Mouse (Mus musculus) layer of hippocampus, adult 11-12 months (tissue): ENCODE measurements around the gene Erv3.

ENCODE experiments used
- DNase-seq: peaks from one replicate; pipeline ENCODE4 v3.0.0; 2022; ENCODE audit warnings: low spot score

Erv3 gene

GRCm38 (mm10) chr2:131859721-131860120 is at the start of gene Erv3:
Gene Erv3 (minus strand): TSS chr2:131859747.
- DNase-seq, result no peak

GRCm38 (mm10) chr2:131908906-131909305 is 49.4 kb upstream of the Erv3 start:
- DNase-seq, result no peak

- no peak for DNase-seq
These were observed 48.9 kb upstream of the Erv3 start for GRCm38 (mm10) chr2:131908351-131908861.

GRCm38 (mm10) chr2:131907311-131907710 is 47.8 kb upstream of the Erv3 start:
- DNase-seq, result no peak

GRCm38 (mm10) chr2:131906846-131907245 is 47.3 kb upstream of the Erv3 start:
- DNase-seq, result no peak

GRCm38 (mm10) chr2:131906266-131906665 is 46.7 kb upstream of the Erv3 start:
- no peak for DNase-seq

GRCm38 (mm10) chr2:131905776-131906175 is 46.2 kb upstream of the Erv3 start:
- DNase-seq, result no peak

GRCm38 (mm10) chr2:131905025-131905424 is 45.5 kb upstream of the Erv3 start:
- DNase-seq, result no peak

GRCm38 (mm10) chr2:131902867-131903266 is 43.3 kb upstream of the Erv3 start:
- no peak for DNase-seq

GRCm38 (mm10) chr2:131902423-131902822 is 42.9 kb upstream of the Erv3 start:
- no peak for DNase-seq

- DNase-seq, result no peak
These were observed 38.0 kb upstream of the Erv3 start for GRCm38 (mm10) chr2:131897336-131898109.

- DNase-seq, result no peak
These were observed 36.5 kb upstream of the Erv3 start for GRCm38 (mm10) chr2:131896011-131896410.

- DNase-seq, result no peak
These were observed 35.6 kb upstream of the Erv3 start for GRCm38 (mm10) chr2:131895106-131895505.

- DNase-seq, result no peak
These were observed 33.0 kb upstream of the Erv3 start for GRCm38 (mm10) chr2:131892534-131892933.

- DNase-seq, result no peak
These were observed 28.7 kb upstream of the Erv3 start for GRCm38 (mm10) chr2:131888233-131888632.

GRCm38 (mm10) chr2:131886503-131887160 is 27.1 kb upstream of the Erv3 start:
- DNase-seq, result no peak

GRCm38 (mm10) chr2:131883136-131883535 is 23.6 kb upstream of the Erv3 start:
- DNase-seq, result peak; percentile 58

GRCm38 (mm10) chr2:131881766-131882165 is 22.2 kb upstream of the Erv3 start:
- DNase-seq, result no peak

- no peak for DNase-seq
These were observed 17.2 kb upstream of the Erv3 start for GRCm38 (mm10) chr2:131876551-131877265.

- DNase-seq, result no peak
These were observed 13.8 kb upstream of the Erv3 start for GRCm38 (mm10) chr2:131873376-131873775.

GRCm38 (mm10) chr2:131868983-131869382 is 9.4 kb upstream of the Erv3 start:
- DNase-seq, result no peak

- no peak for DNase-seq
These were observed 7.1 kb upstream of the Erv3 start for GRCm38 (mm10) chr2:131866676-131867075.
